Mouse (Mus musculus) testis, adult 2 months (tissue): ENCODE data around the gene Sdc4.

Experiments
- CTCF ChIP-seq: fragments of 200-500 bp; IDR thresholded peaks from 2 replicates; pipeline ENCODE4 v1.5.1; 2012; ENCODE audit warnings: low read depth, mild to moderate bottlenecking, inconsistent platforms, low read length, moderate library complexity; ENCODE audit not compliant: control insufficient read depth, insufficient read depth, insufficient replicate concordance
- POLR2A ChIP-seq: fragments of 200-500 bp; IDR thresholded peaks from 2 replicates; pipeline ENCODE4 v1.6.1; 2012; ENCODE audit warnings: low read depth, mild to moderate bottlenecking, inconsistent platforms, low read length, moderate library complexity; ENCODE audit not compliant: control insufficient read depth

- TF ChIP-seq CTCF (no peak), POLR2A (no peak)
Measured at GRCm38 (mm10) chr2:164433278-164433895, 10.3 kb downstream of the Sdc4 start.
